Mouse (Mus musculus) urinary bladder, postnatal 36 days (tissue): ENCODE measurements around the gene Itga8.
A peak's percentile ranks its signal among the peaks of the same experiment; 100 is the strongest.

Experiments
- DNase-seq, 2 experiments: peaks; one replicate each; pipeline ENCODE4 v3.0.0; 2022; ENCODE audit warnings: low spot score in 2 of 2, mixed read lengths in 1 of 2

The Itga8 gene

GRCm38 (mm10) chr2:12197711-12198110, 104.0 kb downstream of the Itga8 start:
- DNase-seq, result no peak

GRCm38 (mm10) chr2:12189026-12189425, 112.7 kb downstream of the Itga8 start:
- no peak for DNase-seq

GRCm38 (mm10) chr2:12187646-12188045, 114.1 kb downstream of the Itga8 start:
- no peak for DNase-seq

GRCm38 (mm10) chr2:12182402-12182948, 119.2 kb downstream of the Itga8 start:
- DNase-seq, result no peak

GRCm38 (mm10) chr2:12180635-12181034, 121.1 kb downstream of the Itga8 start:
- no peak for DNase-seq

GRCm38 (mm10) chr2:12174722-12175427, 126.8 kb downstream of the Itga8 start:
- no peak for DNase-seq

- no peak for DNase-seq
Observed at GRCm38 (mm10) chr2:12170221-12170620, 131.5 kb downstream of the Itga8 start.

- DNase-seq, result peak; percentile 5 to 21
Observed at GRCm38 (mm10) chr2:12160486-12160885, 141.2 kb downstream of the Itga8 start.

- DNase-seq, result no peak
Observed at GRCm38 (mm10) chr2:12157001-12157400, 144.7 kb downstream of the Itga8 start.

- DNase-seq, result no peak
Observed at GRCm38 (mm10) chr2:12156401-12156800, 145.3 kb downstream of the Itga8 start.

- no peak for DNase-seq
Observed at GRCm38 (mm10) chr2:12154676-12155075, 147.0 kb downstream of the Itga8 start.

GRCm38 (mm10) chr2:12153551-12153950, 148.2 kb downstream of the Itga8 start:
- no peak for DNase-seq

- no peak for DNase-seq
Observed at GRCm38 (mm10) chr2:12147902-12148301, 153.8 kb downstream of the Itga8 start.

GRCm38 (mm10) chr2:12146612-12147011, 155.1 kb downstream of the Itga8 start:
- DNase-seq, result no peak

GRCm38 (mm10) chr2:12138765-12139368, 162.9 kb downstream of the Itga8 start:
- DNase-seq, result no peak

- no peak for DNase-seq
Observed at GRCm38 (mm10) chr2:12126580-12126979, 175.1 kb downstream of the Itga8 start.

- no peak for DNase-seq
Observed at GRCm38 (mm10) chr2:12115479-12115878, 186.2 kb downstream of the Itga8 start.

GRCm38 (mm10) chr2:12109306-12109705, 192.4 kb downstream of the Itga8 start:
- DNase-seq, result no peak

- DNase-seq, result no peak
Observed at GRCm38 (mm10) chr2:12108306-12108705, 193.4 kb downstream of the Itga8 start.

- no peak for DNase-seq
Observed at GRCm38 (mm10) chr2:12107265-12107664, 194.5 kb downstream of the Itga8 start.

GRCm38 (mm10) chr2:12103183-12103582, 198.5 kb downstream of the Itga8 start:
- no peak for DNase-seq

- DNase-seq, result no peak
Observed at GRCm38 (mm10) chr2:12092203-12092984, 209.3 kb downstream of the Itga8 start.
